Mouse (Mus musculus) cerebellum, adult (tissue): ENCODE data around the gene Gucy1b2.
A peak's percentile ranks its signal among the peaks of the same experiment; 100 is the strongest.

Experiments
- ATAC-seq: cut with Nextera tagmentation; 2 replicates; pipeline ENCODE4 v1.9.2; 2017; ENCODE audit warnings: mild to moderate bottlenecking, moderate library complexity, mixed read lengths; ENCODE audit not compliant: insufficient number of reproducible peaks, low FRiP score, low TSS enrichment

Gene Gucy1b2

GRCm38 (mm10) chr14:62456239-62456747 lies at the start of gene Gucy1b2:
Gucy1b2 (minus strand) TSS chr14:62456289.
- no peak for ATAC-seq

- ATAC-seq = no peak
These were observed 41.3 kb upstream of the Gucy1b2 start for GRCm38 (mm10) chr14:62497391-62497790.

- ATAC-seq = no peak
These were observed 40.4 kb upstream of the Gucy1b2 start for GRCm38 (mm10) chr14:62496501-62496900.

- no peak for ATAC-seq
These were observed 37.4 kb upstream of the Gucy1b2 start for GRCm38 (mm10) chr14:62493456-62493855.

- ATAC-seq = peak; percentile 90
These were observed 36.2 kb upstream of the Gucy1b2 start for GRCm38 (mm10) chr14:62492196-62492850.

GRCm38 (mm10) chr14:62488270-62488669 lies 32.2 kb upstream of the Gucy1b2 start:
- ATAC-seq = peak; percentile 57; the same call in 1 of the 2 replicates

GRCm38 (mm10) chr14:62481381-62481780 lies 25.3 kb upstream of the Gucy1b2 start:
- ATAC-seq = no peak

GRCm38 (mm10) chr14:62479395-62479794 lies 23.3 kb upstream of the Gucy1b2 start:
- ATAC-seq = no peak

GRCm38 (mm10) chr14:62474481-62474880 lies 18.4 kb upstream of the Gucy1b2 start:
- ATAC-seq = no peak

GRCm38 (mm10) chr14:62472061-62472460 lies 16.0 kb upstream of the Gucy1b2 start:
- no peak for ATAC-seq

GRCm38 (mm10) chr14:62468753-62469125 lies 12.7 kb upstream of the Gucy1b2 start:
- no peak for ATAC-seq

- ATAC-seq = no peak
These were observed 12.1 kb upstream of the Gucy1b2 start for GRCm38 (mm10) chr14:62468119-62468752.

GRCm38 (mm10) chr14:62464966-62465365 lies 8.9 kb upstream of the Gucy1b2 start:
- 0 out of 2 replicates have a peak, but pooled peaks have one; percentile 66 for ATAC-seq

GRCm38 (mm10) chr14:62459541-62459940 lies 3.5 kb upstream of the Gucy1b2 start:
- no peak for ATAC-seq

GRCm38 (mm10) chr14:62457420-62458181 lies 1.5 kb upstream of the Gucy1b2 start:
- peak; percentile 90 for ATAC-seq

- ATAC-seq = no peak
These were observed 564 bp downstream of the Gucy1b2 start for GRCm38 (mm10) chr14:62455570-62455879.

GRCm38 (mm10) chr14:62454760-62455569 lies 1.1 kb downstream of the Gucy1b2 start:
- no peak for ATAC-seq

- no peak for ATAC-seq
These were observed 2.0 kb downstream of the Gucy1b2 start for GRCm38 (mm10) chr14:62454136-62454535.

- no peak for ATAC-seq
These were observed 2.8 kb downstream of the Gucy1b2 start for GRCm38 (mm10) chr14:62453276-62453675.

- no peak for ATAC-seq
These were observed 5.4 kb downstream of the Gucy1b2 start for GRCm38 (mm10) chr14:62450706-62451105.

- no peak for ATAC-seq
These were observed 8.9 kb downstream of the Gucy1b2 start for GRCm38 (mm10) chr14:62447214-62447548.
